Mouse (Mus musculus) intestine, postnatal 0 days (tissue): ENCODE measurements around the gene Adssl1. TPM values are rescaled to one million over a fixed set of nuclear protein-coding genes. Genes with fewer than 3 reads are reported as not detected.
A peak's percentile ranks its signal among the peaks of the same experiment; 100 is the strongest.

Experiments
- ATAC-seq: fragments of 200-750 bp; cut with Nextera tagmentation; 2 replicates; pipeline ENCODE4 v1.8.0; 2017; ENCODE audit warnings: mild to moderate bottlenecking, moderate TSS enrichment, moderate library complexity
- H3K27ac ChIP-seq: fragments of 300-500 bp; sonication (generic); 2 replicates; pipeline ENCODE4 v1.5.1; 2014; ENCODE audit warnings: mild to moderate bottlenecking, low read depth, low read length, moderate library complexity
- H3K27me3 ChIP-seq: fragments of 300-500 bp; sonication (generic); replicated peaks from 2 replicates; pipeline ENCODE4 v1.6.1; 2014; ENCODE audit warnings: low read length, mixed read lengths; ENCODE audit not compliant: control insufficient read depth, insufficient read depth
- H3K36me3 ChIP-seq: fragments of 300-500 bp; sonication (generic); 2 replicates; pipeline ENCODE4 v1.6.1; 2014; ENCODE audit warnings: mild to moderate bottlenecking, moderate library complexity; ENCODE audit not compliant: control insufficient read depth, insufficient read depth
- H3K4me1 ChIP-seq: fragments of 300-500 bp; sonication (generic); replicated peaks from 2 replicates; pipeline ENCODE4 v1.6.1; 2014; ENCODE audit warnings: antibody characterized with exemption, low read length, mixed read lengths; ENCODE audit not compliant: control insufficient read depth, insufficient read depth
- H3K4me2 ChIP-seq: fragments of 300-500 bp; sonication (generic); replicated peaks from 2 replicates; pipeline ENCODE4 v1.6.1; 2014; ENCODE audit warnings: low read depth, mild to moderate bottlenecking, moderate library complexity
- H3K4me3 ChIP-seq: fragments of 300-500 bp; sonication (generic); 2 replicates; pipeline ENCODE4 v1.5.1; 2014; ENCODE audit warnings: low read depth, low read length
- H3K9ac ChIP-seq: fragments of 300-500 bp; sonication (generic); 2 replicates; pipeline ENCODE4 v1.6.1; 2014; ENCODE audit warnings: mild to moderate bottlenecking, low read depth, low read length
- H3K9me3 ChIP-seq: fragments of 300-500 bp; sonication (generic); 2 replicates; pipeline ENCODE4 v1.6.1; 2016; ENCODE audit warnings: mixed run types; ENCODE audit not compliant: control insufficient read depth
- CTCF ChIP-seq: sonication (generic); IDR thresholded peaks from 2 replicates; pipeline ENCODE4 v1.5.1; 2016; ENCODE audit warnings: low read depth, mild to moderate bottlenecking, control low read depth, antibody characterized with exemption, moderate library complexity
- WGBS: fragments of 180-500 bp; shearing (Covaris S2); extraction: QIAGEN DNeasy Blood & Tissue Kit; methylation state at CpG from one replicate; pipeline ENCODE4 v1.1.7; 2014; 5-methylcytosine and 5-hydroxymethylcytosine counted together
- microRNA-seq: library from miRNA; unstranded; fragments of <30 nt; microRNA quantifications from one replicate; pipeline ENCODE4, GENCODE M21; 2016
- polyA plus RNA-seq: library from polyadenylated mRNA; unstranded; fragments of >200 nt; fragmentation: Nextera tagmentation; extraction: Ambion mirVana; gene quantifications from 2 replicates; pipeline ENCODE4 v1.2.1, GENCODE M21; 2015

Adssl1 gene
- polyA plus RNA-seq, 1 experiment from 2014 or later: 0.57 TPM

- Histone ChIP-seq H3K27ac (no peak overlapping the region), H3K36me3 (no peaks in the 10 kb centered on the region), H3K9ac (no peak overlapping the region), H3K4me3 (no peak overlapping the region), H3K9me3 (no peaks in the 10 kb centered on the region), H3K27me3 (no peaks in the 10 kb centered on the region), H3K4me1 (0 out of 2 replicates have a peak, but pooled peaks cover 5% of the 10 kb centered on the region), H3K4me2 (peak overlapping the region; percentile 37; the same call in 1 of the 2 replicates)
- ATAC-seq: peak; percentile 52
- TF ChIP-seq CTCF: no peak
- 28% methylated on average over 15 of the region's 15 CpGs for WGBS
Measured at GRCm38 (mm10) chr12:112688458-112688857, 68.6 kb downstream of the Adssl1 start.

Small RNA genes within 50 kb of the gene (microRNA-seq; reads per million reads assigned to microRNA genes)
- gene Mir6939: not detected

Other genes with a start within 250 kb of the Adssl1 start
- gene A530016L24Rik, start 130.6 kb upstream of the Adssl1 start, polyA plus RNA-seq: 0.07 and 0.22 TPM in 2 replicates
- 1.8 and 1.9 TPM in 2 replicates for gene Tmem179, start 103.3 kb upstream of the Adssl1 start, polyA plus RNA-seq
- gene Inf2, start 31.3 kb upstream of the Adssl1 start, polyA plus RNA-seq: 0.70 and 1.1 TPM in 2 replicates
- gene Siva1, start 24.6 kb downstream of the Adssl1 start, polyA plus RNA-seq: 52.6 and 54.5 TPM in 2 replicates
- 121 and 125 TPM in 2 replicates for gene Akt1, start 54.8 kb downstream of the Adssl1 start, polyA plus RNA-seq
- 8.1 and 8.3 TPM in 2 replicates for gene Zbtb42, start 58.8 kb downstream of the Adssl1 start, polyA plus RNA-seq
- 12.7 and 13.4 TPM in 2 replicates for gene Cep170b, start 100.4 kb downstream of the Adssl1 start, polyA plus RNA-seq
- gene Pld4, start 140.6 kb downstream of the Adssl1 start, polyA plus RNA-seq: 6.7 and 6.9 TPM in 2 replicates
- gene Ahnak2, start 182.6 kb downstream of the Adssl1 start, polyA plus RNA-seq: 1.6 TPM in 2 replicates
- gene Clba1, start 188.9 kb downstream of the Adssl1 start, polyA plus RNA-seq: 3.6 TPM in 2 replicates
- 22.6 and 24.1 TPM in 2 replicates for gene Cdca4, start 209.4 kb downstream of the Adssl1 start, polyA plus RNA-seq
- gene Gpr132, start 248.2 kb downstream of the Adssl1 start, polyA plus RNA-seq: 0.25 and 0.30 TPM in 2 replicates